Mouse (Mus musculus) cortical plate, adult 2 months (tissue): ENCODE data around the gene Ccl22. TPM values are rescaled to one million over a fixed set of nuclear protein-coding genes. Genes with fewer than 3 reads are reported as not detected.
A peak's percentile ranks its signal among the peaks of the same experiment; 100 is the strongest.

Source experiments
- H3K27ac ChIP-seq: fragments of 200-500 bp; 2 replicates; pipeline ENCODE4 v1.5.1; 2012; ENCODE audit warnings: low read length, control low read depth, inconsistent platforms; ENCODE audit not compliant: insufficient read depth
- H3K4me1 ChIP-seq: fragments of 200-500 bp; 2 replicates; pipeline ENCODE4 v1.6.1; 2011; ENCODE audit warnings: low read length; ENCODE audit not compliant: control insufficient read depth, insufficient read depth
- H3K4me3 ChIP-seq: fragments of 200-500 bp; 2 replicates; pipeline ENCODE4 v1.5.1; 2011; ENCODE audit warnings: mild to moderate bottlenecking, low read length, control low read depth; ENCODE audit not compliant: insufficient read depth
- CTCF ChIP-seq: fragments of 200-500 bp; IDR thresholded peaks from 2 replicates; pipeline ENCODE4 v1.5.1; 2011; ENCODE audit warnings: mild to moderate bottlenecking, control low read depth, low read length; ENCODE audit not compliant: insufficient read depth; ENCODE audit errors: extremely low read depth
- POLR2A ChIP-seq: fragments of 200-500 bp; IDR thresholded peaks from 2 replicates; pipeline ENCODE4 v1.6.1; 2011; ENCODE audit warnings: mild to moderate bottlenecking, low read length, control low read depth; ENCODE audit not compliant: insufficient read depth; ENCODE audit errors: extremely low read depth
- polyA plus RNA-seq: library from polyadenylated mRNA; depleted of rRNA; stranded (reverse); fragments of >200 nt; gene quantifications from 2 replicates; pipeline ENCODE4 v1.2.3, GENCODE M21; 2012

Ccl22 gene
- polyA plus RNA-seq, 1 experiment, result 0.33 TPM

GRCm38 (mm10) chr8:94704669-94704984 lies 40.8 kb upstream of the Ccl22 start:
- TF ChIP-seq CTCF, result no peak
- H3K27ac ChIP-seq, result peak overlapping the region; percentile 18; the same call in 1 of the 2 replicates

GRCm38 (mm10) chr8:94705581-94706245 lies 39.7 kb upstream of the Ccl22 start:
- H3K4me1 ChIP-seq, result no peaks in the 10 kb centered on the region
- no peak overlapping the region for H3K4me3 ChIP-seq
- H3K27ac ChIP-seq, result no peak overlapping the region
- no peak for TF ChIP-seq CTCF
- no peak for TF ChIP-seq POLR2A

More at GRCm38 (mm10) chr8:94704669-94704984, 40.8 kb upstream of the Ccl22 start:
- Histone ChIP-seq H3K4me1 (no peaks in the 10 kb centered on the region; the same call in 1 of the 2 replicates), H3K4me3 (peak overlapping the region; percentile 42)

- Histone ChIP-seq H3K4me1 (no peaks in the 10 kb centered on the region), H3K4me3 (no peak overlapping the region), H3K27ac (no peak overlapping the region)
- no peak for TF ChIP-seq POLR2A
- TF ChIP-seq CTCF, result no peak
Observed at GRCm38 (mm10) chr8:94706732-94707395, 38.5 kb upstream of the Ccl22 start.

- Histone ChIP-seq H3K4me1 (no peaks in the 10 kb centered on the region), H3K4me3 (no peak overlapping the region), H3K27ac (no peak overlapping the region)
- TF ChIP-seq CTCF (no peak), POLR2A (no peak)
Observed at GRCm38 (mm10) chr8:94710336-94710735, 35.1 kb upstream of the Ccl22 start.

- TF ChIP-seq CTCF (no peak), POLR2A (no peak)
- H3K27ac ChIP-seq, result no peak overlapping the region
- no peaks in the 10 kb centered on the region for H3K4me1 ChIP-seq
- no peak overlapping the region for H3K4me3 ChIP-seq
Observed at GRCm38 (mm10) chr8:94711160-94711718, 34.2 kb upstream of the Ccl22 start.

- H3K4me3 ChIP-seq, result no peak overlapping the region
- no peaks in the 10 kb centered on the region for H3K4me1 ChIP-seq
- TF ChIP-seq POLR2A (no peak), CTCF (no peak)
- H3K27ac ChIP-seq, result no peak overlapping the region
Observed at GRCm38 (mm10) chr8:94714556-94714955, 30.8 kb upstream of the Ccl22 start.

- H3K4me3 ChIP-seq, result no peak overlapping the region
- H3K4me1 ChIP-seq, result no peaks in the 10 kb centered on the region
- H3K27ac ChIP-seq, result no peak overlapping the region
- no peak for TF ChIP-seq CTCF
- no peak for TF ChIP-seq POLR2A
Observed at GRCm38 (mm10) chr8:94715871-94716270, 29.5 kb upstream of the Ccl22 start.

GRCm38 (mm10) chr8:94716841-94717240 lies 28.5 kb upstream of the Ccl22 start:
- no peak for TF ChIP-seq POLR2A
- TF ChIP-seq CTCF, result no peak
- Histone ChIP-seq H3K4me1 (no peaks in the 10 kb centered on the region), H3K4me3 (no peak overlapping the region), H3K27ac (no peak overlapping the region)

GRCm38 (mm10) chr8:94725998-94726397 lies 19.4 kb upstream of the Ccl22 start:
- Histone ChIP-seq H3K4me1 (no peaks in the 10 kb centered on the region), H3K4me3 (no peak overlapping the region), H3K27ac (no peak overlapping the region)
- TF ChIP-seq CTCF (no peak), POLR2A (no peak)

- H3K27ac ChIP-seq, result no peak overlapping the region
- H3K4me1 ChIP-seq, result no peaks in the 10 kb centered on the region
- TF ChIP-seq POLR2A, result no peak
- no peak for TF ChIP-seq CTCF
- no peak overlapping the region for H3K4me3 ChIP-seq
Observed at GRCm38 (mm10) chr8:94729301-94729700, 16.1 kb upstream of the Ccl22 start.
